12 mouse cellular contexts compared by ENCODE assay signal in the genomic region with DNA sequence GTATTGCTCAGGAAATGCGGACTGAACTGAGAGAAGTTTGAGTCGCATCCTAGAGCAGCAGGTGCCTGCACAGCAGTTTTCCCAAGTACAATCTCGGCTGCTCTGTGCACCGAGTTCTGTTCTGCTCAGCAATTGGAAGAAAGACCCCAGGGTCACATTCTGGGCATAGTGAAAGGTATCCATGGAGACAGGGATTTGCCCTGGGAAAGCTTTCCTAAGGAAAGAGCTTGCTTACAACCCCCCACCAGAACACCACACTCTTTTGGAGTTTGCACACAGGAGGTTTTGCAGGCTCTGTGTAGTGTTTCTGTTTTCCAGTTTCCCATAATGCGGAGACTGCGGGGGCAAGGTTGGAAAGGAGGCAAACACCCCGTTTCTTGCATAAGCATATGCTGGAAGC.
DNase-seq lines count a peak whose midpoint lies in the region; ATAC-seq and TF ChIP-seq lines count a peak whose summit lies in the region.
"Had no signal": no experiment of that assay in that cellular context is flagged by ENCODE, and none has a peak within 500 bp of the region (broad histone marks: within the 10 kb centered on the region; RNA-seq: fewer than 3 reads in every experiment).

No protein-coding gene starts in this region.

- no peaks in the 10 kb centered on the region for H3K27me3 ChIP-seq in embryonic facial prominence, embryonic 10.5 days (replicated peaks; ENCODE audit: low read depth, poor library complexity, severe bottlenecking)
- no peaks in the 10 kb centered on the region for H3K27me3 ChIP-seq in hindbrain, embryonic 12.5 days
- 0 out of 2 replicates have a peak, but pooled peaks cover 2% of the 10 kb centered on the region for H3K27me3 ChIP-seq in midbrain, postnatal 0 days (ENCODE audit: insufficient read depth, low read length)
- H3K27me3 ChIP-seq in liver, embryonic 12.5 days (replicated peaks), result no peaks in the 10 kb centered on the region

- DNase-seq in embryo, embryonic 10 days (ENCODE audit: low spot score), result peak; percentile 78
- peak; percentile 20 for DNase-seq in embryonic facial prominence, embryonic 10.5 days (ENCODE audit: low spot score)
- DNase-seq in midbrain, postnatal 0 days (ENCODE audit: low spot score), result peak; percentile 52
- DNase-seq in thymus, adult 18-20 months, result no peak
- no peak for DNase-seq in thymus, postnatal 14 days
- DNase-seq: gastrocnemius, postnatal 14 days; heart, postnatal 14 days; kidney, postnatal 14 days; liver, postnatal 0 days had no signal

- H3K4me3 ChIP-seq in embryonic facial prominence, embryonic 10.5 days, result no peak overlapping the region
- no peak overlapping the region for H3K4me3 ChIP-seq in hindbrain, embryonic 12.5 days
- no peak overlapping the region for H3K4me3 ChIP-seq in midbrain, postnatal 0 days (ENCODE audit: low read depth, low read length)
- no peak overlapping the region for H3K4me3 ChIP-seq in liver, embryonic 12.5 days

- WGBS in embryonic facial prominence, embryonic 10.5 days, result 37% methylated on average over 7 of the region's 7 CpGs
- WGBS in hindbrain, embryonic 12.5 days, result 20% methylated on average over 7 of the region's 7 CpGs
- WGBS in midbrain, postnatal 0 days, result 14% methylated on average over 7 of the region's 7 CpGs
- 67% methylated on average over 7 of the region's 7 CpGs for WGBS in liver, embryonic 12.5 days (ENCODE audit: insufficient replicate concordance)

- ATAC-seq in hindbrain, embryonic 12.5 days (ENCODE audit: low FRiP score), result peak; percentile 86
- ATAC-seq in midbrain, postnatal 0 days (ENCODE audit: low FRiP score), result peak; percentile 27; the same call in 1 of the 2 replicates
- no peak for ATAC-seq in liver, embryonic 12.5 days
- ATAC-seq: activated CD4-positive, CD25-positive, alpha-beta regulatory T cell, adult 4 months; liver, postnatal 0 days had no signal

- TF ChIP-seq CTCF in midbrain, postnatal 0 days (IDR thresholded peaks at IDR 0.05), result no peak

- H3K9me3 ChIP-seq in embryonic facial prominence, embryonic 10.5 days, result no peaks in the 10 kb centered on the region
- H3K9me3 ChIP-seq in hindbrain, embryonic 12.5 days (replicated peaks), result 0 out of 2 replicates have a peak, but pooled peaks cover 4% of the 10 kb centered on the region
- H3K9me3 ChIP-seq in midbrain, postnatal 0 days (ENCODE audit: low read length), result no peaks in the 10 kb centered on the region
- no peaks in the 10 kb centered on the region for H3K9me3 ChIP-seq in liver, embryonic 12.5 days (replicated peaks)

- H3K4me2 ChIP-seq in hindbrain, embryonic 12.5 days (replicated peaks), result no peak overlapping the region
- no peak overlapping the region for H3K4me2 ChIP-seq in midbrain, postnatal 0 days (ENCODE audit: low read depth, low read length, poor library complexity, severe bottlenecking)
- H3K4me2 ChIP-seq in liver, embryonic 12.5 days, result no peak overlapping the region

- no peaks in the 10 kb centered on the region for H3K36me3 ChIP-seq in embryonic facial prominence, embryonic 10.5 days (replicated peaks)
- no peaks in the 10 kb centered on the region for H3K36me3 ChIP-seq in hindbrain, embryonic 12.5 days
- no peaks in the 10 kb centered on the region for H3K36me3 ChIP-seq in midbrain, postnatal 0 days (ENCODE audit: insufficient read depth, low read length)
- no peaks in the 10 kb centered on the region for H3K36me3 ChIP-seq in liver, embryonic 12.5 days

- 0 out of 2 replicates have a peak overlapping the region, but pooled peaks have one; percentile 11 for H3K27ac ChIP-seq in embryonic facial prominence, embryonic 10.5 days (replicated peaks)
- H3K27ac ChIP-seq in hindbrain, embryonic 12.5 days, result no peak overlapping the region
- no peak overlapping the region for H3K27ac ChIP-seq in midbrain, postnatal 0 days (ENCODE audit: low read depth, low read length)
- no peak overlapping the region for H3K27ac ChIP-seq in liver, embryonic 12.5 days

- peaks cover 8% of the 10 kb centered on the region; the same call in 1 of the 2 replicates for H3K4me1 ChIP-seq in embryonic facial prominence, embryonic 10.5 days
- H3K4me1 ChIP-seq in hindbrain, embryonic 12.5 days, result peaks cover 5% of the 10 kb centered on the region
- H3K4me1 ChIP-seq in midbrain, postnatal 0 days (ENCODE audit: insufficient read depth, low read length), result no peaks in the 10 kb centered on the region
- no peaks in the 10 kb centered on the region for H3K4me1 ChIP-seq in liver, embryonic 12.5 days

- no peak overlapping the region for H3K9ac ChIP-seq in hindbrain, embryonic 12.5 days
- no peak overlapping the region for H3K9ac ChIP-seq in midbrain, postnatal 0 days (replicated peaks; ENCODE audit: low read length, poor library complexity, severe bottlenecking)
- H3K9ac ChIP-seq in liver, embryonic 12.5 days, result no peak overlapping the region
- H3K9ac ChIP-seq: liver, postnatal 0 days had no signal

Comparison
In these comparisons a context has a peak if more than half of its experiments do, and no peak if none do; other contexts are left out.
1. DNase-seq: peak in embryo, embryonic 10 days (single experiment), embryonic facial prominence, embryonic 10.5 days (single experiment) and midbrain, postnatal 0 days (single experiment); none in thymus, adult 18-20 months (0 of 2) and thymus, postnatal 14 days (single experiment).